Mouse (Mus musculus) bone marrow, adult 2 months (tissue): Measurements from ENCODE around the gene Zfp664.

Experiments used
- CTCF ChIP-seq: fragments of 200-500 bp; IDR thresholded peaks from 2 replicates; pipeline ENCODE4 v1.5.1; 2011; ENCODE audit warnings: low read length, control low read depth; ENCODE audit not compliant: control insufficient read depth, insufficient read depth
- POLR2A ChIP-seq: fragments of 200-500 bp; IDR thresholded peaks from 2 replicates; pipeline ENCODE4 v1.6.1; 2011; ENCODE audit warnings: low read depth, mild to moderate bottlenecking, control low read depth, low read length, borderline replicate concordance; ENCODE audit not compliant: control insufficient read depth

DNA sequence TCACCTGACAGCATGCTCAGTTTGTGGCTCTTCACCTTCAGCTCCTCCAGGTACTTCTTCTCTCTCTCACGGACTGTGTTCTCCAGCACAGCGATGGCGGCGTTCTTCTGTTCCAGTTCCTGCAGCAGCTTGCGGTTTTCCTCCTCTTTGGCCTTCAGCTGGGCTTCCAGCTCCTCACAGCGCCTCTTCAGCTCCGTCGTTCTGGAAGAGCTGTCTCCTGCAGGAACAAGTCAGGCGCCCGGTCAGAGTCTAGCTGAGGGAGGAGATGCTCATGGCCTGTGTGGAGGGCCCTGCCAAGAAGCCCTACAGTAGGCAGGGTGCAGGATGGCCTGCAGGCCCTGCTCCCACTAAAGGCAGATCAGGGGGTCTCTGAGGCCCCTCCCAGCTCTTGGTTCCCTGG, 26.4 kb upstream of the Zfp664 start:
- TF ChIP-seq POLR2A (no peak), CTCF (no peak)
